Mouse (Mus musculus) G1E (cell line): ENCODE measurements around the gene Serpinh1.

Experiments used
- CTCF ChIP-seq: IDR thresholded peaks from 2 replicates; pipeline ENCODE4 v1.5.1; 2012; ENCODE audit warnings: low read depth, low read length, inconsistent platforms, mixed read lengths
- POLR2AphosphoS5 ChIP-seq: IDR thresholded peaks from 2 replicates; pipeline ENCODE4 v1.6.1; 2012; ENCODE audit warnings: low read depth, low read length, inconsistent platforms; ENCODE audit not compliant: insufficient replicate concordance

- TF ChIP-seq CTCF (no peak), POLR2AphosphoS5 (no peak)
Observed at GRCm38 (mm10) chr7:99326128-99326527, 26.9 kb downstream of the Serpinh1 start.
